Mouse (Mus musculus) CH12.LX (cell line): ENCODE measurements around the gene Casp9. TPM values are rescaled to one million over a fixed set of nuclear protein-coding genes. Genes with fewer than 3 reads are reported as not detected.

Experiments used
- DNase-seq: peaks from one replicate; pipeline ENCODE4 v3.0.0-alpha.2; 2013; ENCODE audit errors: extremely low read depth
- H3K27ac ChIP-seq: 2 replicates; pipeline ENCODE4 v1.5.1; 2012; ENCODE audit warnings: low read depth, mild to moderate bottlenecking, control low read depth, moderate library complexity; ENCODE audit not compliant: insufficient read depth
- H3K27me3 ChIP-seq: replicated peaks from 2 replicates; pipeline ENCODE3; 2012; ENCODE audit warnings: inconsistent platforms
- H3K36me3 ChIP-seq, 2 experiments: replicated peaks in 1 of 2; 2 replicates each; pipeline versions ENCODE3 to v1.6.1; 2012; ENCODE audit warnings: inconsistent platforms in 1 of 2, low read length in 1 of 2, mild to moderate bottlenecking in 1 of 2, mixed read lengths in 1 of 2, moderate library complexity in 1 of 2; ENCODE audit not compliant: control insufficient read depth in 1 of 2, insufficient read depth in 1 of 2
- H3K4me1 ChIP-seq, 2 experiments: 2 replicates each; pipeline ENCODE4 v1.6.1; 2012; ENCODE audit warnings: inconsistent platforms in 1 of 2, moderate library complexity in 1 of 2; ENCODE audit not compliant: insufficient read depth in 2 of 2, control insufficient read depth in 1 of 2
- H3K4me2 ChIP-seq: 2 replicates; pipeline ENCODE4 v1.6.1; 2012; ENCODE audit warnings: low read depth, mild to moderate bottlenecking, control low read depth; ENCODE audit not compliant: poor library complexity, insufficient read depth, severe bottlenecking
- H3K4me3 ChIP-seq, 3 experiments: fragments of 150-350 bp in 1 of 3; sonication (generic) in 1 of 3; replicated peaks in 1 of 3; 2 replicates each; pipeline versions ENCODE3 to v1.5.1; 2011 to 2012; ENCODE audit warnings: low read depth in 2 of 3, low read length in 2 of 3, mild to moderate bottlenecking in 2 of 3, moderate library complexity in 2 of 3, control low read depth in 1 of 3, improper control_type of control experiment in 1 of 3, inconsistent platforms in 1 of 3, mixed read lengths in 1 of 3; ENCODE audit not compliant: poor library complexity in 1 of 3
- H3K79me2 ChIP-seq: replicated peaks from 2 replicates; pipeline ENCODE4 v1.6.1; 2012; ENCODE audit warnings: mild to moderate bottlenecking, moderate library complexity; ENCODE audit not compliant: control insufficient read depth, poor library complexity, insufficient read depth, severe bottlenecking; ENCODE audit errors: extremely low read depth
- H3K9ac ChIP-seq: 2 replicates; pipeline ENCODE4 v1.6.1; 2012; ENCODE audit warnings: low read depth, mild to moderate bottlenecking, control low read depth, moderate library complexity; ENCODE audit not compliant: insufficient read depth
- H3K9me3 ChIP-seq: replicated peaks from 2 replicates; pipeline ENCODE3; 2012; ENCODE audit warnings: low read length, inconsistent platforms, mixed read lengths
- BHLHE40 ChIP-seq: IDR thresholded peaks from 2 replicates; pipeline ENCODE4 v1.6.1; 2011; ENCODE audit warnings: mild to moderate bottlenecking, low read depth, low read length, improper control_type of control experiment
- CHD1 ChIP-seq: IDR thresholded peaks from 2 replicates; pipeline ENCODE4 v1.6.1; 2012; ENCODE audit warnings: low read depth, low read length, improper control_type of control experiment, inconsistent platforms
- E2F4 ChIP-seq: IDR thresholded peaks from 2 replicates; pipeline ENCODE4 v1.6.1; 2011; ENCODE audit warnings: low read depth, low read length, improper control_type of control experiment; ENCODE audit not compliant: insufficient replicate concordance
- ELF1 ChIP-seq: IDR thresholded peaks from 2 replicates; pipeline ENCODE4 v1.6.1; 2014; ENCODE audit warnings: low read depth, mild to moderate bottlenecking, inconsistent platforms, low read length, improper control_type of control experiment
- EP300 ChIP-seq: IDR thresholded peaks from 2 replicates; pipeline ENCODE4 v1.6.1; 2011; ENCODE audit warnings: low read length, improper control_type of control experiment
- ETS1 ChIP-seq: conservative IDR thresholded peaks from 2 replicates; pipeline ENCODE4 v1.6.1; 2012; ENCODE audit warnings: low read depth, mild to moderate bottlenecking, inconsistent platforms, low read length, improper control_type of control experiment, moderate library complexity
- JUN ChIP-seq: IDR thresholded peaks from 2 replicates; pipeline ENCODE4 v1.6.1; 2011; ENCODE audit warnings: low read depth, mild to moderate bottlenecking, low read length, improper control_type of control experiment, moderate library complexity; ENCODE audit not compliant: insufficient read depth
- JUND ChIP-seq: conservative IDR thresholded peaks from 2 replicates; pipeline ENCODE4 v1.6.1; 2011; ENCODE audit warnings: low read depth, low read length, improper control_type of control experiment
- KAT2A ChIP-seq: IDR thresholded peaks from 2 replicates; pipeline ENCODE4 v1.6.1; 2012; ENCODE audit warnings: low read length, improper control_type of control experiment, inconsistent platforms; ENCODE audit not compliant: insufficient replicate concordance
- MAZ ChIP-seq: IDR thresholded peaks from 2 replicates; pipeline ENCODE4 v1.6.1; 2012; ENCODE audit warnings: low read depth, mild to moderate bottlenecking, inconsistent platforms, low read length, improper control_type of control experiment, moderate library complexity
- MEF2A ChIP-seq: IDR thresholded peaks from 2 replicates; pipeline ENCODE4 v1.6.1; 2014; ENCODE audit warnings: low read depth, mild to moderate bottlenecking, inconsistent platforms, low read length, improper control_type of control experiment, borderline replicate concordance
- PAX5 ChIP-seq: IDR thresholded peaks from 2 replicates; pipeline ENCODE4 v1.6.1; 2012; ENCODE audit warnings: low read length, inconsistent platforms, mixed read lengths
- POLR2A ChIP-seq: IDR thresholded peaks from 2 replicates; pipeline ENCODE4 v1.6.1; 2011; ENCODE audit warnings: low read depth, mild to moderate bottlenecking, improper control_type of control experiment, low read length
- POLR2AphosphoS2 ChIP-seq: IDR thresholded peaks from 2 replicates; pipeline ENCODE4 v1.6.1; 2011; ENCODE audit warnings: low read depth, low read length, improper control_type of control experiment
- SIN3A ChIP-seq: IDR thresholded peaks from 2 replicates; pipeline ENCODE4 v1.6.1; 2012; ENCODE audit warnings: low read length, improper control_type of control experiment, inconsistent platforms
- TBP ChIP-seq: conservative IDR thresholded peaks from 2 replicates; pipeline ENCODE4 v1.6.1; 2011; ENCODE audit warnings: low read depth, low read length, improper control_type of control experiment
- TCF12 ChIP-seq: IDR thresholded peaks from 2 replicates; pipeline ENCODE4 v1.6.1; 2014; ENCODE audit warnings: low read depth, mild to moderate bottlenecking, inconsistent platforms, low read length, improper control_type of control experiment
- UBTF ChIP-seq: IDR thresholded peaks from 2 replicates; pipeline ENCODE4 v1.6.1; 2012; ENCODE audit warnings: low read depth, mild to moderate bottlenecking, inconsistent platforms, low read length, improper control_type of control experiment, moderate library complexity
- ZKSCAN1 ChIP-seq: IDR thresholded peaks from 2 replicates; pipeline ENCODE4 v1.6.1; 2012; ENCODE audit warnings: low read depth, inconsistent platforms, low read length, improper control_type of control experiment, borderline replicate concordance
- dilution Hi-C: fragments of 300-500 bp; cut with MboI; formaldehyde crosslinking; loops from 2 replicates; pipeline ENCODE4 v1.14.3; 2020; ENCODE audit warnings: low sequenced_read_pairs; ENCODE audit not compliant: extremely low pct_unique_long_range_greater_than_20kb, extremely low pct_ligation_motif_present
- in situ Hi-C: fragments of 300-500 bp; cut with MboI; formaldehyde crosslinking; loops from 3 replicates; pipeline ENCODE4 v1.14.3; 2019; ENCODE audit warnings: low sequenced_read_pairs, low pct_ligation_motif_present, low pct_unique_long_range_greater_than_20kb, mixed read lengths
- polyA plus RNA-seq: library from polyadenylated mRNA; unstranded; fragments of >175 nt; gene quantifications from 2 replicates; pipeline ENCODE4 v1.2.1, GENCODE M21; 2012; ENCODE audit warnings: low read depth; ENCODE audit not compliant: insufficient read length
- total RNA-seq, 2 experiments: library from RNA; depleted of rRNA; stranded (reverse); fragments of 300-350 nt in 1 of 2; fragments of >200 nt in 1 of 2; gene quantifications; 2 replicates each; pipeline ENCODE4 v1.2.3; 2012 to 2014

Casp9 gene
- total and polyA plus RNA-seq, 3 experiments: 5.2 to 15.3 (median 14.5) TPM

GRCm38 (mm10) chr4:141864506-141864905 lies 71.1 kb downstream of the Casp9 start:
- Histone ChIP-seq H3K27me3 (no peaks in the 10 kb centered on the region), H3K79me2 (no peaks in the 10 kb centered on the region), H3K4me1 (peaks cover 0 to 53% of the 10 kb centered on the region in 2 experiments), H3K27ac (no peak overlapping the region), H3K4me2 (no peak overlapping the region), H3K9ac (no peak overlapping the region), H3K9me3 (peaks cover 11% of the 10 kb centered on the region), H3K36me3 (peaks cover 35 to 93% of the 10 kb centered on the region in 2 experiments), H3K4me3 (no peak overlapping the region)
- in situ Hi-C loops (loop anchor here (5.0 to 10.0 kb wide), 2 partner anchors 93 to 210 kb away; no protein-coding TSS in a partner anchor), dilution Hi-C loops (no loop called here)
- no peak for TF ChIP-seq JUN
- TF ChIP-seq SIN3A: no peak
- TF ChIP-seq E2F4: no peak
- no peak for TF ChIP-seq ZKSCAN1
- no peak for TF ChIP-seq TBP
- no peak for TF ChIP-seq BHLHE40
- no peak for TF ChIP-seq CHD1
- TF ChIP-seq ELF1: no peak
- TF ChIP-seq MEF2A: no peak
- TF ChIP-seq POLR2A: no peak
- no peak for TF ChIP-seq EP300
- DNase-seq: no peak

- peaks cover 11% of the 10 kb centered on the region for H3K9me3 ChIP-seq
- peaks cover 31 to 90% of the 10 kb centered on the region in 2 experiments for H3K36me3 ChIP-seq
- peaks cover 2 to 54% of the 10 kb centered on the region in 2 experiments for H3K4me1 ChIP-seq
- H3K4me3 ChIP-seq: no peak overlapping the region
- H3K79me2 ChIP-seq: no peaks in the 10 kb centered on the region
- in situ Hi-C loops: loop anchor here (10.0 kb wide), 1 partner anchor 210 kb away; no protein-coding TSS in a partner anchor
- H3K9ac ChIP-seq: no peak overlapping the region
- no peak overlapping the region for H3K27ac ChIP-seq
- no peak for DNase-seq
- no peak for TF ChIP-seq ZKSCAN1
- TF ChIP-seq MAZ: no peak
- TF ChIP-seq TBP: no peak
- TF ChIP-seq UBTF: no peak
- no peak for TF ChIP-seq CHD1
- no peak for TF ChIP-seq JUND
- TF ChIP-seq ETS1: no peak
- no peak for TF ChIP-seq KAT2A
- no peak for TF ChIP-seq PAX5
- TF ChIP-seq POLR2A: no peak
- TF ChIP-seq E2F4: no peak
- TF ChIP-seq TCF12: no peak
- no peak for TF ChIP-seq POLR2AphosphoS2
- TF ChIP-seq, all 38 proteins: peak for 0
- dilution Hi-C loops: no loop called here
- Histone ChIP-seq H3K4me2 (no peak overlapping the region), H3K27me3 (no peaks in the 10 kb centered on the region)
Observed at GRCm38 (mm10) chr4:141865006-141865405, 71.6 kb downstream of the Casp9 start.

Other genes starting within 250 kb of the Casp9 start
- gene Fblim1, start 187.5 kb upstream of the Casp9 start, total RNA-seq (2012; rRNA removed): 0.17 TPM in 2 replicates
- 0.07 and 0.09 TPM in 2 replicates for gene Fblim1, start 187.5 kb upstream of the Casp9 start, total RNA-seq (2014; rRNA removed)
- 0.97 and 1.2 TPM in 2 replicates for gene Fblim1, start 187.5 kb upstream of the Casp9 start, polyA plus RNA-seq
- gene Tmem82, start 175.0 kb upstream of the Casp9 start, total RNA-seq (2012; rRNA removed): 3.8 and 5.2 TPM in 2 replicates
- 0.58 and 0.68 TPM in 2 replicates for gene Tmem82, start 175.0 kb upstream of the Casp9 start, total RNA-seq (2014; rRNA removed)
- 2.7 TPM in 2 replicates for gene Tmem82, start 175.0 kb upstream of the Casp9 start, polyA plus RNA-seq
- gene Slc25a34, start 169.8 kb upstream of the Casp9 start, total RNA-seq (2012; rRNA removed): 0.63 and 0.64 TPM in 2 replicates
- gene Slc25a34, start 169.8 kb upstream of the Casp9 start, total RNA-seq (2014; rRNA removed): 0.23 and 0.41 TPM in 2 replicates
- 1.2 and 1.7 TPM in 2 replicates for gene Slc25a34, start 169.8 kb upstream of the Casp9 start, polyA plus RNA-seq
- gene Plekhm2, start 128.7 kb upstream of the Casp9 start, total RNA-seq (2012; rRNA removed): 12.3 and 13.7 TPM in 2 replicates
- gene Plekhm2, start 128.7 kb upstream of the Casp9 start, total RNA-seq (2014; rRNA removed): 12.4 and 12.7 TPM in 2 replicates
- gene Plekhm2, start 128.7 kb upstream of the Casp9 start, polyA plus RNA-seq: 22.0 and 28.2 TPM in 2 replicates
- 3.4 and 7.6 TPM in 2 replicates for gene Rsc1a1, start 108.0 kb upstream of the Casp9 start, total RNA-seq (2012; rRNA removed)
- 11.0 and 14.0 TPM in 2 replicates for gene Rsc1a1, start 108.0 kb upstream of the Casp9 start, total RNA-seq (2014; rRNA removed)
- 0.16 and 7.0 TPM in 2 replicates for gene Rsc1a1, start 108.0 kb upstream of the Casp9 start, polyA plus RNA-seq
- gene Ddi2, start 70.2 kb upstream of the Casp9 start, total RNA-seq (2012; rRNA removed): 19.9 and 24.7 TPM in 2 replicates
- 18.0 and 18.4 TPM in 2 replicates for gene Ddi2, start 70.2 kb upstream of the Casp9 start, total RNA-seq (2014; rRNA removed)
- 36.2 and 37.3 TPM in 2 replicates for gene Ddi2, start 70.2 kb upstream of the Casp9 start, polyA plus RNA-seq
- not detected in 2 replicates for gene Agmat, start 46.9 kb upstream of the Casp9 start, total RNA-seq (2012; rRNA removed)
- not detected in 2 replicates for gene Agmat, start 46.9 kb upstream of the Casp9 start, total RNA-seq (2014; rRNA removed)
- gene Agmat, start 46.9 kb upstream of the Casp9 start, polyA plus RNA-seq: not detected in 2 replicates
- gene Dnajc16, start 2.7 kb upstream of the Casp9 start, total RNA-seq (2012; rRNA removed): 3.9 and 5.9 TPM in 2 replicates
- 3.1 and 3.8 TPM in 2 replicates for gene Dnajc16, start 2.7 kb upstream of the Casp9 start, total RNA-seq (2014; rRNA removed)
- gene Dnajc16, start 2.7 kb upstream of the Casp9 start, polyA plus RNA-seq: 6.7 and 7.4 TPM in 2 replicates
- gene Cela2a, start 32.5 kb downstream of the Casp9 start, total RNA-seq (2012; rRNA removed): 1.0 and 2.6 TPM in 2 replicates
- gene Cela2a, start 32.5 kb downstream of the Casp9 start, total RNA-seq (2014; rRNA removed): 0.23 and 0.30 TPM in 2 replicates
- gene Cela2a, start 32.5 kb downstream of the Casp9 start, polyA plus RNA-seq: 0.30 and 0.43 TPM in 2 replicates
- not detected in 2 replicates for gene Ctrc, start 52.7 kb downstream of the Casp9 start, total RNA-seq (2012; rRNA removed)
- not detected in 2 replicates for gene Ctrc, start 52.7 kb downstream of the Casp9 start, total RNA-seq (2014; rRNA removed)
- gene Ctrc, start 52.7 kb downstream of the Casp9 start, polyA plus RNA-seq: not detected in 2 replicates
- 43.8 and 51.5 TPM in 2 replicates for gene Efhd2, start 81.3 kb downstream of the Casp9 start, total RNA-seq (2012; rRNA removed)
- 34.7 and 44.1 TPM in 2 replicates for gene Efhd2, start 81.3 kb downstream of the Casp9 start, total RNA-seq (2014; rRNA removed)
- gene Efhd2, start 81.3 kb downstream of the Casp9 start, polyA plus RNA-seq: 132 and 143 TPM in 2 replicates
- gene Fhad1, start 221.5 kb downstream of the Casp9 start, total RNA-seq (2012; rRNA removed): 3.8 and 4.8 TPM in 2 replicates
- 5.3 and 5.5 TPM in 2 replicates for gene Fhad1, start 221.5 kb downstream of the Casp9 start, total RNA-seq (2014; rRNA removed)
- 8.6 and 10.1 TPM in 2 replicates for gene Fhad1, start 221.5 kb downstream of the Casp9 start, polyA plus RNA-seq